Mouse (Mus musculus) hindbrain, embryonic 10.5 days (tissue): ENCODE results near the gene Elavl3. TPM values are rescaled to one million over a fixed set of nuclear protein-coding genes. Genes with fewer than 3 reads are reported as not detected.
"Not testable (repeated sequence)": the region's sequence is repeated elsewhere in the genome, so short reads cannot be mapped to it uniquely, and the experiment has no call there.

Experiments used
- DNase-seq: peaks from one replicate; pipeline ENCODE4 v3.0.0-alpha.2; 2017; ENCODE audit warnings: low spot score
- H3K27ac ChIP-seq: fragments of 300-500 bp; sonication (generic); 2 replicates; pipeline ENCODE4 v1.5.1; 2016; ENCODE audit warnings: mild to moderate bottlenecking, moderate library complexity
- H3K27me3 ChIP-seq: fragments of 300-500 bp; sonication (generic); 2 replicates; pipeline ENCODE4 v1.6.1; 2016; ENCODE audit warnings: mild to moderate bottlenecking; ENCODE audit not compliant: poor library complexity, insufficient read depth, severe bottlenecking
- H3K36me3 ChIP-seq: fragments of 300-500 bp; sonication (generic); 2 replicates; pipeline ENCODE4 v1.6.1; 2016; ENCODE audit warnings: mild to moderate bottlenecking, moderate library complexity
- H3K4me1 ChIP-seq: fragments of 300-500 bp; sonication (generic); replicated peaks from 2 replicates; pipeline ENCODE4 v1.6.1; 2016; ENCODE audit warnings: mild to moderate bottlenecking
- H3K4me3 ChIP-seq: fragments of 300-500 bp; sonication (generic); 2 replicates; pipeline ENCODE4 v1.5.1; 2016; ENCODE audit warnings: mild to moderate bottlenecking, moderate library complexity
- H3K9me3 ChIP-seq: fragments of 300-500 bp; sonication (generic); 2 replicates; pipeline ENCODE4 v1.6.1; 2016; ENCODE audit warnings: mild to moderate bottlenecking, moderate library complexity
- WGBS: fragments of 180-500 bp; shearing (Covaris S2); methylation state at CpG from one replicate; pipeline ENCODE4 v1.1.7; 2016; 5-methylcytosine and 5-hydroxymethylcytosine counted together
- polyA plus RNA-seq: library from polyadenylated mRNA; unstranded; fragments of >200 nt; fragmentation: Nextera tagmentation; extraction: Ambion mirVana; gene quantifications from 2 replicates; pipeline ENCODE4 v1.2.1, GENCODE M21; 2016

Elavl3 gene
- polyA plus RNA-seq, 1 experiment from 2014 or later = 57.1 TPM

- not testable (repeated sequence) for H3K4me3 ChIP-seq, H3K27ac ChIP-seq, H3K9me3 ChIP-seq, DNase-seq, H3K4me1 ChIP-seq, H3K27me3 ChIP-seq
- 71% methylated on average over 5 of the region's 5 CpGs for WGBS
- peaks cover 62% of the 10 kb centered on the region for H3K36me3 ChIP-seq
These were observed 24.0 kb upstream of the Elavl3 start for GRCm38 (mm10) chr9:22075778-22076177.

GRCm38 (mm10) chr9:22072276-22072675 lies 20.5 kb upstream of the Elavl3 start:
- Histone ChIP-seq H3K27me3 (no peaks in the 10 kb centered on the region), H3K36me3 (peaks cover 60% of the 10 kb centered on the region), H3K4me3 (no peak overlapping the region), H3K4me1 (peaks cover 20% of the 10 kb centered on the region), H3K27ac (no peak overlapping the region), H3K9me3 (no peaks in the 10 kb centered on the region)
- WGBS = 92% methylated on average over 4 of the region's 4 CpGs
- no peak for DNase-seq

- H3K36me3 ChIP-seq = peaks cover 60% of the 10 kb centered on the region
- peaks cover 20% of the 10 kb centered on the region for H3K4me1 ChIP-seq
- peak within 1 kb of the TSS; percentile 99 for H3K27ac ChIP-seq
- H3K27me3 ChIP-seq = no peaks in the 10 kb centered on the region
- peak; percentile 95 for DNase-seq
- WGBS = under 1% methylated on average over 87 of the region's 87 CpGs
- no peaks in the 10 kb centered on the region for H3K9me3 ChIP-seq
- H3K4me3 ChIP-seq = peak within 1 kb of the TSS; percentile 89
These were observed 19.2 kb upstream of the Elavl3 start, which contains the start of the genes Gm49318 and Zfp653 for GRCm38 (mm10) chr9:22070791-22071573. Gene Gm49318 (minus strand): TSS chr9:22071259. Gene Zfp653 (minus strand): TSS chr9:22071376.

GRCm38 (mm10) chr9:22069881-22070553 lies 18.2 kb upstream of the Elavl3 start:
- Histone ChIP-seq H3K4me3 (peak overlapping the region; percentile 89), H3K4me1 (peaks cover 20% of the 10 kb centered on the region), H3K27ac (0 out of 2 replicates have a peak overlapping the region, but pooled peaks have one; percentile 99), H3K9me3 (no peaks in the 10 kb centered on the region), H3K27me3 (no peaks in the 10 kb centered on the region), H3K36me3 (peaks cover 68% of the 10 kb centered on the region)
- DNase-seq = no peak
- 75% methylated on average over 4 of the region's 4 CpGs for WGBS

- no peak for DNase-seq
- H3K4me3 ChIP-seq = no peak overlapping the region
- H3K27ac ChIP-seq = no peak overlapping the region
- H3K4me1 ChIP-seq = peaks cover 20% of the 10 kb centered on the region
- H3K9me3 ChIP-seq = no peaks in the 10 kb centered on the region
- no peaks in the 10 kb centered on the region for H3K27me3 ChIP-seq
- H3K36me3 ChIP-seq = peaks cover 69% of the 10 kb centered on the region
- WGBS = 82% methylated on average over 5 of the region's 5 CpGs
These were observed 15.4 kb upstream of the Elavl3 start for GRCm38 (mm10) chr9:22067195-22067594.

GRCm38 (mm10) chr9:22066433-22066832 lies 14.6 kb upstream of the Elavl3 start:
- 84% methylated on average over 3 of the region's 3 CpGs for WGBS
- H3K27ac ChIP-seq = no peak overlapping the region
- peaks cover 14% of the 10 kb centered on the region for H3K4me1 ChIP-seq
- peak; percentile 44 for DNase-seq
- no peak overlapping the region for H3K4me3 ChIP-seq
- no peaks in the 10 kb centered on the region for H3K9me3 ChIP-seq
- H3K36me3 ChIP-seq = peaks cover 76% of the 10 kb centered on the region
- H3K27me3 ChIP-seq = no peaks in the 10 kb centered on the region

- H3K4me3 ChIP-seq = no peak overlapping the region
- no peaks in the 10 kb centered on the region for H3K27me3 ChIP-seq
- no peak overlapping the region for H3K27ac ChIP-seq
- peaks cover 83% of the 10 kb centered on the region for H3K36me3 ChIP-seq
- DNase-seq = no peak
- H3K9me3 ChIP-seq = no peaks in the 10 kb centered on the region
- WGBS = 95% methylated on average over 11 of the region's 11 CpGs
- peaks cover 12% of the 10 kb centered on the region for H3K4me1 ChIP-seq
These were observed 13.8 kb upstream of the Elavl3 start for GRCm38 (mm10) chr9:22065642-22066041.

- H3K4me3 ChIP-seq = no peak overlapping the region
- H3K27me3 ChIP-seq = no peaks in the 10 kb centered on the region
- no peak for DNase-seq
- peaks cover 95% of the 10 kb centered on the region for H3K36me3 ChIP-seq
- H3K9me3 ChIP-seq = no peaks in the 10 kb centered on the region
- no peak overlapping the region for H3K27ac ChIP-seq
- no peaks in the 10 kb centered on the region for H3K4me1 ChIP-seq
- 93% methylated on average over 3 of the region's 3 CpGs for WGBS
These were observed 12.5 kb upstream of the Elavl3 start for GRCm38 (mm10) chr9:22064341-22064740.

- no peak for DNase-seq
These were observed 9.5 kb upstream of the Elavl3 start for GRCm38 (mm10) chr9:22061339-22061738.

GRCm38 (mm10) chr9:22058011-22058424 lies 6.2 kb upstream of the Elavl3 start:
- Histone ChIP-seq H3K27me3 (peaks cover 27% of the 10 kb centered on the region), H3K4me3 (no peak overlapping the region), H3K9me3 (no peaks in the 10 kb centered on the region), H3K27ac (no peak overlapping the region), H3K36me3 (peaks cover 61% of the 10 kb centered on the region), H3K4me1 (peaks cover 16% of the 10 kb centered on the region)
- WGBS = 91% methylated on average over 9 of the region's 9 CpGs
- DNase-seq = no peak

More at GRCm38 (mm10) chr9:22061339-22061738, 9.5 kb upstream of the Elavl3 start:
- WGBS = 83% methylated on average over 2 of the region's 2 CpGs
- Histone ChIP-seq H3K4me1 (no peaks in the 10 kb centered on the region), H3K9me3 (no peaks in the 10 kb centered on the region), H3K4me3 (no peak overlapping the region), H3K36me3 (peaks cover 95% of the 10 kb centered on the region), H3K27ac (no peak overlapping the region), H3K27me3 (peaks cover under 1% of the 10 kb centered on the region)

GRCm38 (mm10) chr9:22057031-22057517 lies 5.3 kb upstream of the Elavl3 start:
- 92% methylated on average over 9 of the region's 9 CpGs for WGBS
- Histone ChIP-seq H3K27me3 (peaks cover 36% of the 10 kb centered on the region), H3K36me3 (peaks cover 52% of the 10 kb centered on the region)

GRCm38 (mm10) chr9:22056303-22056910 lies 4.6 kb upstream of the Elavl3 start:
- Histone ChIP-seq H3K9me3 (no peaks in the 10 kb centered on the region), H3K4me3 (no peak overlapping the region), H3K27me3 (peaks cover 43% of the 10 kb centered on the region), H3K27ac (no peak overlapping the region), H3K4me1 (peaks cover 25% of the 10 kb centered on the region), H3K36me3 (peaks cover 45% of the 10 kb centered on the region)
- DNase-seq = no peak
- 78% methylated on average over 9 of the region's 9 CpGs for WGBS

More at GRCm38 (mm10) chr9:22057031-22057517, 5.3 kb upstream of the Elavl3 start:
- DNase-seq = no peak
- no peak overlapping the region for H3K4me3 ChIP-seq
- H3K4me1 ChIP-seq = peaks cover 19% of the 10 kb centered on the region
- no peak overlapping the region for H3K27ac ChIP-seq
- no peaks in the 10 kb centered on the region for H3K9me3 ChIP-seq
